In genomic region chr11:85518025-85518756, GRCm38 (mm10) we compare ENCODE assay signal across 8 mouse cellular contexts.
DNase-seq lines count a peak whose midpoint lies in the region; ATAC-seq and TF ChIP-seq lines count a peak whose summit lies in the region.

No protein-coding gene starts in this region.

- peak; percentile 91 for TF ChIP-seq CTCF in layer of hippocampus, adult 2 months (conservative IDR thresholded peaks at IDR 0.05)

- peak; percentile 32 to 81 for DNase-seq in adrenal gland, adult (ENCODE audit: inconsistent age in 2 of 2, low spot score in 1 of 2)
- DNase-seq in adrenal gland, postnatal 25 days: no peak
- DNase-seq in layer of hippocampus, adult 2 months (ENCODE audit: low spot score in 2 of 2): peak in 1 of 2 experiments; percentile 48
- no peak for DNase-seq in layer of hippocampus, adult 9-10 months (ENCODE audit: low spot score)
- peak; percentile 1 for DNase-seq in T-cell, adult 2 months (ENCODE audit: low spot score)
- DNase-seq in layer of hippocampus, adult 8-10 months (ENCODE audit: low spot score in 2 of 2): no peak

- no peak overlapping the region for H3K27ac ChIP-seq in layer of hippocampus, adult 2 months

- H3K4me3 ChIP-seq in layer of hippocampus, adult 2 months: no peak overlapping the region

- 0 out of 2 replicates have a peak, but pooled peaks have one; percentile 50 for ATAC-seq in granulocyte monocyte progenitor cell, adult 5-6 weeks (replicated peaks; ENCODE audit: poor library complexity, severe bottlenecking)
- peak; percentile 76 for ATAC-seq in megakaryocyte progenitor cell, adult 5-6 weeks (replicated peaks; ENCODE audit: poor library complexity)

Comparison
In these comparisons a context has a peak if more than half of its experiments do, and no peak if none do; other contexts are left out.
1. DNase-seq: peak in adrenal gland, adult (2 of 2) and T-cell, adult 2 months (single experiment); none in adrenal gland, postnatal 25 days (single experiment), layer of hippocampus, adult 9-10 months (single experiment) and layer of hippocampus, adult 8-10 months (0 of 2).